Mouse (Mus musculus): Measurements from ENCODE around the gene Art1.
A peak's percentile ranks its signal among the peaks of the same experiment; 100 is the strongest.

Gene Art1

GRCm38 (mm10) chr7:102109171-102109570, 7.6 kb downstream of the Art1 start, which contains the start of gene Art5:
Gene Art5 (minus strand): TSS chr7:102109489.
- no peak for DNase-seq

- DNase-seq: no peak
Observed at GRCm38 (mm10) chr7:102109746-102110145, 8.2 kb downstream of the Art1 start.

- DNase-seq: no peak
Observed at GRCm38 (mm10) chr7:102113151-102113729, 11.7 kb downstream of the Art1 start.

- DNase-seq: no peak
Observed at GRCm38 (mm10) chr7:102116579-102117331, 15.2 kb downstream of the Art1 start, which contains the start of gene Chrna10. Gene Chrna10 (minus strand): TSS chr7:102116828.

- no peak for DNase-seq
Observed at GRCm38 (mm10) chr7:102117382-102117781, 15.8 kb downstream of the Art1 start.

- no peak for DNase-seq
Observed at GRCm38 (mm10) chr7:102120326-102120725, 18.8 kb downstream of the Art1 start.

GRCm38 (mm10) chr7:102132395-102132794, 30.9 kb downstream of the Art1 start:
- DNase-seq: no peak

GRCm38 (mm10) chr7:102137464-102137863, 35.9 kb downstream of the Art1 start:
- DNase-seq: peak; percentile 61 to 62

GRCm38 (mm10) chr7:102137898-102138297, 36.4 kb downstream of the Art1 start:
- no peak for DNase-seq

- no peak for DNase-seq
Observed at GRCm38 (mm10) chr7:102153691-102154090, 52.1 kb downstream of the Art1 start.

All from B cell, adult 2 months (primary cell).